Mouse (Mus musculus): ENCODE results near the gene Phlpp1. TPM values are rescaled to one million over a fixed set of nuclear protein-coding genes. Genes with fewer than 3 reads are reported as not detected.

Phlpp1 gene
- polyA plus RNA-seq, 1 experiment from 2014 or later = 1.3 TPM

GRCm38 (mm10) chr1:106268028-106268799, 96.7 kb downstream of the Phlpp1 start:
- 81% methylated on average over 6 of the region's 6 CpGs for WGBS
- H3K9me3 ChIP-seq (ENCODE audit: control insufficient read depth, low read length) = no peaks in the 10 kb centered on the region
- ATAC-seq (ENCODE audit: low FRiP score, low TSS enrichment) = no peak
- H3K27me3 ChIP-seq (ENCODE audit: control insufficient read depth, insufficient read depth, low read length) = no peaks in the 10 kb centered on the region
- no peak overlapping the region for H3K4me2 ChIP-seq (replicated peaks; ENCODE audit: low read depth)
- TF ChIP-seq EP300 (optimal IDR thresholded peaks at IDR 0.05) (no peak), CTCF (IDR thresholded peaks at IDR 0.05; ENCODE audit: low read depth) (no peak)
- no peak overlapping the region for H3K9ac ChIP-seq (ENCODE audit: low read length)
- H3K4me3 ChIP-seq (ENCODE audit: low read depth, low read length) = no peak overlapping the region
- DNase-seq (ENCODE audit: low spot score) = no peak
- H3K4me1 ChIP-seq (replicated peaks; ENCODE audit: control insufficient read depth, insufficient read depth) = no peaks in the 10 kb centered on the region
- no peaks in the 10 kb centered on the region for H3K36me3 ChIP-seq (ENCODE audit: control insufficient read depth, insufficient read depth, low read length)
- no peak overlapping the region for H3K27ac ChIP-seq (replicated peaks)

DNA sequence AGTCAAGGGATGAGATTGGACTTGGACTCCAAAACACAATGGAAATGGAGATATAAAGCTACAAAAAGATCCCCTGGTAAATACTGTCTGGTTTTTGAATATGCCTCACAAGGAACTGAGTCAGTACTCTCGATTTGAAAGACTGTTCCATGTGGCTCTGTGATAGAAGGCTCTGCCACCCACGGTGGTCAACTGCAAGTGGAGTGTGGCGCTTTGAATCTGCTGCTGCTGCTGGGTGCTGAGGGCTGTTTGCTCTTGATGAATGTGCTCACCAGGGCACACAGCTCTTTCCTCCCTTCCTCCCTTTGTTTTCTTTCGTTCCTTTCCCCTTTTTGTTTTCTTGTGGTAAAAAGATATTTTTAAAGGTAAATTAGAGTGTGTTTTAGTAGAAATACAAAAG, 97.8 kb downstream of the Phlpp1 start:
- no peak overlapping the region for H3K4me3 ChIP-seq (ENCODE audit: low read depth, low read length)

DNA sequence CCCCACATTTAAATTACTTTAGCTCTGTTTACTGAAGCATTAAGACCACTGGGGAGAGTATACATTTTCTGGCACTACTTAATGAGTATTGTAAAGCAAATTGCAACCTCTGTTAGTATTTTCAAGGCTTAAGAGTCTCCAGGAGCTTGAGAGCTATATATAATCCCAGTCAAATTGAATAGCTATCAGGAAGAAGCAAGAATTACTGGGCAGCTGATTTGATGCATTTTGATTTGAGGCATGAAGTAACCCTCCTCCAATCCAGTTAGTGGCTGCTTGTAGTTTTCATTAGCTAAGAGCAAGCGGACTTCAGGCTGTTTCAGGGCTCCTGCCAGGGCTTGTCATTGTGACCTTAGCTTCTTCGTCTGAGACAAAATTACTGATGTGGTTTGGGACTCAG, 101.4 kb downstream of the Phlpp1 start:
- Histone ChIP-seq H3K9me3 (ENCODE audit: control insufficient read depth, low read length) (no peaks in the 10 kb centered on the region), H3K27me3 (ENCODE audit: control insufficient read depth, insufficient read depth, low read length) (no peaks in the 10 kb centered on the region), H3K27ac (replicated peaks) (no peak overlapping the region), H3K36me3 (ENCODE audit: control insufficient read depth, insufficient read depth, low read length) (no peaks in the 10 kb centered on the region), H3K4me1 (replicated peaks; ENCODE audit: control insufficient read depth, insufficient read depth) (no peaks in the 10 kb centered on the region), H3K9ac (ENCODE audit: low read length) (no peak overlapping the region), H3K4me3 (ENCODE audit: low read depth, low read length) (no peak overlapping the region), H3K4me2 (replicated peaks; ENCODE audit: low read depth) (no peak overlapping the region)
- no peak for DNase-seq (ENCODE audit: low spot score)
- no peak for ATAC-seq (ENCODE audit: low FRiP score, low TSS enrichment)
- TF ChIP-seq EP300 (optimal IDR thresholded peaks at IDR 0.05) = no peak
- no peak for TF ChIP-seq CTCF (IDR thresholded peaks at IDR 0.05; ENCODE audit: low read depth)
- 78% methylated on average over 2 of the region's 2 CpGs for WGBS

More for the DNA sequence above, 97.8 kb downstream of the Phlpp1 start:
- Histone ChIP-seq H3K9ac (ENCODE audit: low read length) (no peak overlapping the region), H3K36me3 (ENCODE audit: control insufficient read depth, insufficient read depth, low read length) (no peaks in the 10 kb centered on the region), H3K9me3 (ENCODE audit: control insufficient read depth, low read length) (no peaks in the 10 kb centered on the region), H3K4me1 (replicated peaks; ENCODE audit: control insufficient read depth, insufficient read depth) (no peaks in the 10 kb centered on the region), H3K4me2 (replicated peaks; ENCODE audit: low read depth) (no peak overlapping the region), H3K27me3 (ENCODE audit: control insufficient read depth, insufficient read depth, low read length) (no peaks in the 10 kb centered on the region), H3K27ac (replicated peaks) (no peak overlapping the region)
- no peak for ATAC-seq (ENCODE audit: low FRiP score, low TSS enrichment)
- no peak for DNase-seq (ENCODE audit: low spot score)
- 54% methylated on average over 4 of the region's 4 CpGs for WGBS
- no peak for TF ChIP-seq EP300 (optimal IDR thresholded peaks at IDR 0.05)

GRCm38 (mm10) chr1:106273801-106274200, 102.2 kb downstream of the Phlpp1 start:
- DNase-seq (ENCODE audit: low spot score) (no peak), ATAC-seq (ENCODE audit: low FRiP score, low TSS enrichment) (no peak)
- Histone ChIP-seq H3K4me1 (replicated peaks; ENCODE audit: control insufficient read depth, insufficient read depth) (no peaks in the 10 kb centered on the region), H3K27me3 (ENCODE audit: control insufficient read depth, insufficient read depth, low read length) (no peaks in the 10 kb centered on the region), H3K9ac (ENCODE audit: low read length) (no peak overlapping the region), H3K36me3 (ENCODE audit: control insufficient read depth, insufficient read depth, low read length) (no peaks in the 10 kb centered on the region), H3K9me3 (ENCODE audit: control insufficient read depth, low read length) (no peaks in the 10 kb centered on the region), H3K4me2 (replicated peaks; ENCODE audit: low read depth) (no peak overlapping the region), H3K27ac (replicated peaks) (no peak overlapping the region), H3K4me3 (ENCODE audit: low read depth, low read length) (no peak overlapping the region)
- WGBS = 88% methylated on average over 6 of the region's 6 CpGs
- no peak for TF ChIP-seq CTCF (IDR thresholded peaks at IDR 0.05; ENCODE audit: low read depth)
- TF ChIP-seq EP300 (optimal IDR thresholded peaks at IDR 0.05) = no peak

- TF ChIP-seq EP300 (optimal IDR thresholded peaks at IDR 0.05) (no peak), CTCF (IDR thresholded peaks at IDR 0.05; ENCODE audit: low read depth) (no peak)
- ATAC-seq (ENCODE audit: low FRiP score, low TSS enrichment) (no peak), DNase-seq (ENCODE audit: low spot score) (no peak)
- Histone ChIP-seq H3K4me2 (replicated peaks; ENCODE audit: low read depth) (no peak overlapping the region), H3K4me3 (ENCODE audit: low read depth, low read length) (no peak overlapping the region), H3K27ac (replicated peaks) (no peak overlapping the region), H3K27me3 (ENCODE audit: control insufficient read depth, insufficient read depth, low read length) (no peaks in the 10 kb centered on the region), H3K36me3 (ENCODE audit: control insufficient read depth, insufficient read depth, low read length) (no peaks in the 10 kb centered on the region), H3K9ac (ENCODE audit: low read length) (no peak overlapping the region), H3K9me3 (ENCODE audit: control insufficient read depth, low read length) (no peaks in the 10 kb centered on the region), H3K4me1 (replicated peaks; ENCODE audit: control insufficient read depth, insufficient read depth) (no peaks in the 10 kb centered on the region)
- 62% methylated on average over 10 of the region's 10 CpGs for WGBS
These were observed 103.0 kb downstream of the Phlpp1 start for GRCm38 (mm10) chr1:106274561-106275001.

DNA sequence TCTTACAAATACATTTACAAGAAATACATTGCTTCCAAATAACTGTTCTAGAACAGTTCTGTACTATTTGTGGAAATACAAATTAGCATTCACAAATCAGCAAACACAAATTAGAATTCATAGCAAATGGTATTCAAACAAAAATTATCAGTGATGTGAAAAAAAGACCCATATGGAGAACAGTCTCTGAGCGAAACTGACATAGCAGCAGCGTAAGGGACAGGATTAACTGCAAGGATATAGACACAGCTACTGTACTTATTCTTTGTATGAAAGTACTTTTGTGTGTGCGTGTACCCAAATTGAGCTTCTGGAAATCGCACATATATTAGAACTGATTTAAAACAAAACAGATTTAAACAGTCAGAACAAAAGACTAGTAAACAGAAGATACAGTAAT, 103.6 kb downstream of the Phlpp1 start:
- Histone ChIP-seq H3K27ac (replicated peaks) (no peak overlapping the region), H3K9ac (ENCODE audit: low read length) (no peak overlapping the region), H3K9me3 (ENCODE audit: control insufficient read depth, low read length) (no peaks in the 10 kb centered on the region), H3K27me3 (ENCODE audit: control insufficient read depth, insufficient read depth, low read length) (no peaks in the 10 kb centered on the region), H3K4me2 (replicated peaks; ENCODE audit: low read depth) (no peak overlapping the region), H3K4me3 (ENCODE audit: low read depth, low read length) (no peak overlapping the region), H3K36me3 (ENCODE audit: control insufficient read depth, insufficient read depth, low read length) (no peaks in the 10 kb centered on the region), H3K4me1 (replicated peaks; ENCODE audit: control insufficient read depth, insufficient read depth) (no peaks in the 10 kb centered on the region)
- ATAC-seq (ENCODE audit: low FRiP score, low TSS enrichment) (no peak), DNase-seq (ENCODE audit: low spot score) (no peak)
- WGBS = 75% methylated on average over 4 of the region's 4 CpGs
- TF ChIP-seq CTCF (IDR thresholded peaks at IDR 0.05; ENCODE audit: low read depth) (no peak), EP300 (optimal IDR thresholded peaks at IDR 0.05) (no peak)
